Mouse (Mus musculus) embryo, embryonic 9.5 days (tissue): ENCODE data around the gene Ssrp1.

Experiments used
- DNase-seq: peaks from one replicate; pipeline ENCODE4 v3.0.0-alpha.2; 2017; ENCODE audit errors: extremely low spot score

Ssrp1 gene

DNA sequence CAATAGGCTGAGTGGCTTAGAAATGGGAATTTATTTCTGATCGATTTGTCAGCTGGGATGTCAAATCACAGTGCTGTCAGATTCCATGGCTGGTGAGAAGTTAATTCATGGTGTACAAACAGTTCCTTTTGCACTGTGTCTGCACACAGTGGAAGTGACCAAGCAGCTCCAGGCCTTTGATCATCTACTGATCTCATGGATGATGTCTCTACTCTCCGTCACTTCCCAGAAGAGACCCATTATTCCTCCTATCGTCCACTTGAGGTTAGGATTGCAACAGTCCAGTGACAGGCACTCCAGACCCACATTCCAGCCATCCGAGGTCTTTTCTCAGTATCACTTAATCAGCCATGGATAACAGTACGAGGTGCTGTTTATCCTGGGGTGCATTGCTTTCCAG is 36.7 kb downstream of the Ssrp1 start:
- DNase-seq: no peak

DNA sequence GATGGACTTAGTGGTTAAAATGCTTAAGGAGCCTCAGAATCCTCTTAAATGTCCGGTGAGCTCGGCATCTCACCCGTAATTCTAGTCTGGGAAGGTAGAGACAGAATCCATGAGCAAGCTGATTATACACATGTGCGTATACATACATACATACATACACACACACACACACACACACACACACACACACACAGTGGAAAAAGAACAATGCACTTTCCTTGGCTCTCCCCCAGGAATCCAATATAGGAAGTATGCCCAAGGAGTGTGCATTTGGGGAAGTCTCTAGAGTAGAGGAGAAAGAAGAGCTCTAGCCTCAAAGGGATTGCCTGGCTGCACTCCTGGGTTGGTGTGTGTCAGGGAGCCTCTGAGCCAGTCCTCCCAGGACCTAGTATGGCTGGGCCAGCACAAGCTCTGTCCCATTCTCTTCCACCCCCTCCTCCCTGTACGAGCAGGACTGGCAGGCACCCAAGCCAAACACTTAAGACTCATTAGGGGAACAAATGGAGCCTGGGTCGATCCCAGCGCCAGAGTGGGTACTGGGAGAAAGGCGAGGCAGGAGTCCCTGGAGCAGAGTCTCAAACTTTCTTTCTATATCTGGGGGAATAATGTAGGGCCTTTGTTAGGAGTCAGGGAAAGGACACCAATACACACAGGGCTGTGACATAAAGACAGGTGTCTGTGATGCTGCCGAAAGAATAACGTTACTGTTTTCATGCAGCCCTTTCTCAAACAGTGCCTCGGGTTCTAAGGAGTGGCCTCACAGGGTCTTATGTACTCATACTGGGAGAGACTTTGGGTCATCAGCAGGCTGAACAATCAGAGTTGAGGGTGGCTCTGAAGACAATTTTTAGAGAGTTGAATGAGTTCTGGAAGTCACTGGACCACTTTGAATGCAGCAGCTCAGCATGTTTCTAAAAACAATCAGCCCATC is 51.9 kb downstream of the Ssrp1 start:
- DNase-seq: no peak

GRCm38 (mm10) chr2:85091325-85091724 is 54.3 kb downstream of the Ssrp1 start:
- DNase-seq: no peak

GRCm38 (mm10) chr2:85093376-85093775 is 56.3 kb downstream of the Ssrp1 start:
- no peak for DNase-seq

- DNase-seq: peak; percentile 12
Measured at GRCm38 (mm10) chr2:85095906-85096305, 58.9 kb downstream of the Ssrp1 start.
